Mouse (Mus musculus) layer of hippocampus, adult 2 months (tissue): ENCODE measurements at regions not wholly inside any gene's neighbourhood (a gene's known extent, or its start where the extent isn't known, plus 50 kb on each side); places are given as distances from the start of the nearest gene placed in this dataset.
"Not testable (repeated sequence)": the region's sequence is repeated elsewhere in the genome, so short reads cannot be mapped to it uniquely, and the experiment has no call there.

Experiments used
- DNase-seq, 2 experiments: peaks; one replicate each; pipeline ENCODE4 v3.0.0; 2022; ENCODE audit warnings: low spot score in 2 of 2
- H3K27ac ChIP-seq: fragments of 200-600 bp; 2 replicates; pipeline ENCODE4 v1.8.1; 2022
- H3K4me3 ChIP-seq: fragments of 200-600 bp; 2 replicates; pipeline ENCODE4 v1.8.1; 2022; ENCODE audit warnings: mild to moderate bottlenecking
- CTCF ChIP-seq: fragments of 200-600 bp; conservative IDR thresholded peaks from 2 replicates; pipeline ENCODE4 v1.8.1; 2022; ENCODE audit warnings: antibody characterized with exemption, mild to moderate bottlenecking, moderate library complexity

GRCm38 (mm10) chr14:13055198-13055597 is 229.4 kb upstream of the Synpr start:
- Histone ChIP-seq H3K4me3 (no peak overlapping the region), H3K27ac (no peak overlapping the region)
- no peak for DNase-seq
- TF ChIP-seq CTCF, result no peak

GRCm38 (mm10) chr14:13042536-13042935 is 219.7 kb upstream of the Cadps start:
- H3K4me3 ChIP-seq, H3K27ac ChIP-seq, DNase-seq: not testable (repeated sequence)

- no peak for TF ChIP-seq CTCF
- DNase-seq, result no peak
- Histone ChIP-seq H3K4me3 (no peak overlapping the region), H3K27ac (no peak overlapping the region)
These were observed 218.9 kb upstream of the Cadps start for GRCm38 (mm10) chr14:13041741-13042140.

GRCm38 (mm10) chr14:13040176-13040575 is 217.3 kb upstream of the Cadps start:
- H3K27ac ChIP-seq, result no peak overlapping the region
- no peak overlapping the region for H3K4me3 ChIP-seq
- DNase-seq, result peak in 1 of 2 experiments; percentile 13
- no peak for TF ChIP-seq CTCF

GRCm38 (mm10) chr14:13037426-13037825 is 214.5 kb upstream of the Cadps start:
- Histone ChIP-seq H3K4me3 (no peak overlapping the region), H3K27ac (peak overlapping the region; percentile 75)
- peak; percentile 21 to 58 for DNase-seq
- no peak for TF ChIP-seq CTCF

- no peak overlapping the region for H3K27ac ChIP-seq
- no peak for DNase-seq
- no peak for TF ChIP-seq CTCF
These were observed 206.9 kb upstream of the Cadps start for GRCm38 (mm10) chr14:13029794-13030193.

GRCm38 (mm10) chr14:13022744-13023143 is 199.9 kb upstream of the Cadps start:
- no peak for DNase-seq

More at GRCm38 (mm10) chr14:13029794-13030193, 206.9 kb upstream of the Cadps start:
- no peak overlapping the region for H3K4me3 ChIP-seq

GRCm38 (mm10) chr14:13011099-13011498 is 188.2 kb upstream of the Cadps start:
- no peak for DNase-seq
- H3K27ac ChIP-seq, result no peak overlapping the region
- no peak for TF ChIP-seq CTCF
- no peak overlapping the region for H3K4me3 ChIP-seq

More at GRCm38 (mm10) chr14:13022744-13023143, 199.9 kb upstream of the Cadps start:
- H3K4me3 ChIP-seq, result no peak overlapping the region
- TF ChIP-seq CTCF, result no peak
- H3K27ac ChIP-seq, result no peak overlapping the region

GRCm38 (mm10) chr14:13000997-13001699 is 178.3 kb upstream of the Cadps start:
- TF ChIP-seq CTCF, result no peak
- H3K4me3 ChIP-seq, result no peak overlapping the region
- H3K27ac ChIP-seq, result no peak overlapping the region
- peak; percentile 21 to 64 for DNase-seq

- no peak overlapping the region for H3K27ac ChIP-seq
These were observed 156.5 kb upstream of the Cadps start for GRCm38 (mm10) chr14:12979416-12979815.

GRCm38 (mm10) chr14:12966441-12966840 is 143.6 kb upstream of the Cadps start:
- no peak for TF ChIP-seq CTCF
- Histone ChIP-seq H3K27ac (no peak overlapping the region), H3K4me3 (no peak overlapping the region)
- DNase-seq, result no peak

More at GRCm38 (mm10) chr14:12979416-12979815, 156.5 kb upstream of the Cadps start:
- TF ChIP-seq CTCF, result no peak
- no peak for DNase-seq
- H3K4me3 ChIP-seq, result no peak overlapping the region

- H3K27ac ChIP-seq, DNase-seq, H3K4me3 ChIP-seq: not testable (repeated sequence)
These were observed 135.0 kb upstream of the Cadps start for GRCm38 (mm10) chr14:12957896-12958295.

GRCm38 (mm10) chr14:12950922-12951321 is 128.0 kb upstream of the Cadps start:
- Histone ChIP-seq H3K27ac (no peak overlapping the region), H3K4me3 (no peak overlapping the region)
- no peak for TF ChIP-seq CTCF
- DNase-seq, result no peak

GRCm38 (mm10) chr14:12938638-12939293 is 115.9 kb upstream of the Cadps start:
- DNase-seq, result no peak
- no peak overlapping the region for H3K27ac ChIP-seq
- TF ChIP-seq CTCF, result no peak
- H3K4me3 ChIP-seq, result no peak overlapping the region
